Mouse (Mus musculus) small intestine, adult 10 weeks (tissue): ENCODE data around the gene Olfr1461. TPM values are rescaled to one million over a fixed set of nuclear protein-coding genes. Genes with fewer than 3 reads are reported as not detected.

Experiments
- polyA plus RNA-seq: library from polyadenylated mRNA; stranded (reverse); fragments of 350-450 nt; fragmentation: Illumina TruSeq; extraction: RNeasy Lipid Tissue Mini Kit (QIAGEN cat#74804); gene quantifications from one replicate; pipeline ENCODE4 v1.2.3, GENCODE M21; 2014; ENCODE audit warnings: low replicate concordance

Olfr1461 gene
- polyA plus RNA-seq, result not detected

GRCm38 (mm10) chr19:13162700-13163099, at the start of gene Olfr1461:
Gene Olfr1461 (plus strand): TSS chr19:13163000.

GRCm38 (mm10) chr19:13149449-13149848, 13.4 kb upstream of the Olfr1461 start, which contains the start of gene Olfr1459:
Gene Olfr1459 (minus strand): TSS chr19:13149549.

DNA sequence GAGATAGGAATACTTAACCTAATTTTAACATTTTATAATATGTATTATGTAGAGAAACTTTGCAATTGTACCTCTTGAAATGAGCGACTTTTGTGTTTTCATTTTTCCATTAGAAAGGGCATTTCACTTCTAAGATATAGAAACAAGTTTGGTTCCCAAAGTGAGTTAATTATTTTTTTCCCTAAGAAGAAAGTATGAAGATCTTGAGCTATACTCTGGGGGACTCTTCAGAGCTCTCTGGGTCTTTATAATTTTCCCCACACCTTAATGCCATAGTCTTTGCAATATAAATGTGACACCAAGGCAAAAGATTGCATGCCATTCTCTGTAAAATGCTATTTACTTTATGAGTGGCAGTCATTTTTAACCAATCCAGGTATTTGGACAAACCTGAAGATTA, 22.6 kb downstream of the Olfr1461 start, which contains the start of gene Olfr1462:
Gene Olfr1462, plus strand, starts transcription at position 301 of the 400 bp plus-strand sequence.

Other genes starting within 250 kb of the Olfr1461 start
- not detected for gene Olfr1448, start 238.6 kb upstream of the Olfr1461 start, polyA plus RNA-seq
- gene Olfr1449, start 232.2 kb upstream of the Olfr1461 start, polyA plus RNA-seq, result not detected
- not detected for gene Olfr1450, start 212.7 kb upstream of the Olfr1461 start, polyA plus RNA-seq
- gene Olfr1451, start 168.0 kb upstream of the Olfr1461 start, polyA plus RNA-seq, result not detected
- gene Olfr1453, start 134.7 kb upstream of the Olfr1461 start, polyA plus RNA-seq, result not detected
- not detected for gene Olfr1454, start 102.4 kb upstream of the Olfr1461 start, polyA plus RNA-seq
- not detected for gene Olfr1457, start 65.1 kb upstream of the Olfr1461 start, polyA plus RNA-seq
- gene Olfr1458, start 56.2 kb upstream of the Olfr1461 start, polyA plus RNA-seq, result not detected
- not detected for gene Olfr1459, start 13.5 kb upstream of the Olfr1461 start, polyA plus RNA-seq
- not detected for gene Olfr1462, start 22.7 kb downstream of the Olfr1461 start, polyA plus RNA-seq
- not detected for gene Olfr1463, start 68.3 kb downstream of the Olfr1461 start, polyA plus RNA-seq
- gene Olfr1465, start 152.5 kb downstream of the Olfr1461 start, polyA plus RNA-seq, result not detected
- not detected for gene Olfr1466, start 175.9 kb downstream of the Olfr1461 start, polyA plus RNA-seq
- not detected for gene Olfr1467, start 199.2 kb downstream of the Olfr1461 start, polyA plus RNA-seq
- not detected for gene Olfr1469, start 244.8 kb downstream of the Olfr1461 start, polyA plus RNA-seq